Mouse (Mus musculus): Measurements from ENCODE around the gene Coro1c. TPM values are rescaled to one million over a fixed set of nuclear protein-coding genes. Genes with fewer than 3 reads are reported as not detected.

The Coro1c gene
- total RNA-seq, 2 experiments from 2014 or later: 70.4 to 84.2 TPM

GRCm38 (mm10) chr5:113861294-113861693, 47.3 kb downstream of the Coro1c start:
- no peak for DNase-seq (ENCODE audit: low spot score in 2 of 2)

- no peak for DNase-seq (ENCODE audit: low spot score in 2 of 2)
These were observed 49.6 kb downstream of the Coro1c start for GRCm38 (mm10) chr5:113858971-113859370.

GRCm38 (mm10) chr5:113858550-113858949, 50.0 kb downstream of the Coro1c start:
- DNase-seq (ENCODE audit: low spot score in 2 of 2): no peak

- no peak for DNase-seq (ENCODE audit: low spot score in 2 of 2)
These were observed 50.9 kb downstream of the Coro1c start for GRCm38 (mm10) chr5:113857631-113858030.

- no peak for DNase-seq (ENCODE audit: low spot score in 2 of 2)
These were observed 51.9 kb downstream of the Coro1c start for GRCm38 (mm10) chr5:113856631-113857030.

GRCm38 (mm10) chr5:113855696-113856095, 52.9 kb downstream of the Coro1c start:
- DNase-seq (ENCODE audit: low spot score in 2 of 2): no peak

GRCm38 (mm10) chr5:113855117-113855516, 53.4 kb downstream of the Coro1c start:
- DNase-seq (ENCODE audit: low spot score in 2 of 2): no peak

GRCm38 (mm10) chr5:113854494-113854893, 54.1 kb downstream of the Coro1c start:
- DNase-seq (ENCODE audit: low spot score in 2 of 2): peak; percentile 84 to 90

- no peak for DNase-seq (ENCODE audit: low spot score in 2 of 2)
These were observed 55.0 kb downstream of the Coro1c start for GRCm38 (mm10) chr5:113853541-113853940.

GRCm38 (mm10) chr5:113852463-113852862, 56.1 kb downstream of the Coro1c start:
- no peak for DNase-seq (ENCODE audit: low spot score in 2 of 2)

- DNase-seq (ENCODE audit: low spot score in 2 of 2): no peak
These were observed 57.8 kb downstream of the Coro1c start for GRCm38 (mm10) chr5:113850680-113851230.

GRCm38 (mm10) chr5:113847636-113848035, 60.9 kb downstream of the Coro1c start:
- no peak for DNase-seq (ENCODE audit: low spot score in 2 of 2)

- no peak for DNase-seq (ENCODE audit: low spot score in 2 of 2)
These were observed 61.9 kb downstream of the Coro1c start for GRCm38 (mm10) chr5:113846656-113847055.

- DNase-seq (ENCODE audit: low spot score in 2 of 2): no peak
These were observed 62.9 kb downstream of the Coro1c start for GRCm38 (mm10) chr5:113845627-113846026.

- peak in 1 of 2 experiments; percentile 65 for DNase-seq (ENCODE audit: low spot score in 2 of 2)
These were observed 63.8 kb downstream of the Coro1c start for GRCm38 (mm10) chr5:113844721-113845120.

- DNase-seq (ENCODE audit: low spot score in 2 of 2): no peak
These were observed 64.5 kb downstream of the Coro1c start for GRCm38 (mm10) chr5:113844106-113844505.

- DNase-seq (ENCODE audit: low spot score in 2 of 2): no peak
These were observed 65.7 kb downstream of the Coro1c start for GRCm38 (mm10) chr5:113842906-113843305.

- DNase-seq (ENCODE audit: low spot score in 2 of 2): no peak
These were observed 66.3 kb downstream of the Coro1c start for GRCm38 (mm10) chr5:113842244-113842643.

- no peak for DNase-seq (ENCODE audit: low spot score in 2 of 2)
These were observed 67.0 kb downstream of the Coro1c start for GRCm38 (mm10) chr5:113841243-113842225.

- no peak for DNase-seq (ENCODE audit: low spot score in 2 of 2)
These were observed 68.1 kb downstream of the Coro1c start for GRCm38 (mm10) chr5:113840443-113840842.

- no peak for DNase-seq (ENCODE audit: low spot score in 2 of 2)
These were observed 71.6 kb downstream of the Coro1c start for GRCm38 (mm10) chr5:113836961-113837360.

- no peak for DNase-seq (ENCODE audit: low spot score in 2 of 2)
These were observed 75.1 kb downstream of the Coro1c start for GRCm38 (mm10) chr5:113833316-113833947.
